In the genomic region with DNA sequence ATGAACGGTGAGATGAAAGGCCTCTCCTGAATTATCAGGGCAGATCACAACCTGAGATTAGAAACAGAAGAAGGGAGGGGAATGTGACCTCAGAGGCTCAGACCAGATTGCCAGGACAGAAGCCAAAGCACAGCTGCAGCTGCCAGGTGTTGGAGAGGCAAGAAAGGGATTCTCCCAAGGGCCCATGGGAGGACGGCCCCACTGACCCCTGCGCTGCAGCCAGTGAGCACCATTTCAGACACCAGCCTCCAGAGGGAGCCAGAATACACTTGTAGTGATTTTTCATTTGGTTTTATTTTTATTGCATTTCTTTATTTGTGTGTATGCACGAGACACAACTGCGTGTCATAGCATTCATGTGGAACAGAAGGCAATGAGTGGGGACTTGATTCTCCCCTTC, we compare ENCODE assay signal across 7 mouse cellular contexts. TPM values are rescaled to one million over a fixed set of nuclear protein-coding genes. Genes with fewer than 3 reads are reported as not detected.
DNase-seq lines count a peak whose midpoint lies in the region; ATAC-seq lines count a peak whose summit lies in the region.

No protein-coding gene starts in this region.

- no peak overlapping the region for H3K9ac ChIP-seq in midbrain, embryonic 14.5 days (replicated peaks; ENCODE audit: low read length)

- 25% methylated on average over 5 of the region's 5 CpGs for WGBS in midbrain, embryonic 14.5 days

- ATAC-seq in midbrain, embryonic 14.5 days (ENCODE audit: low FRiP score, low TSS enrichment): no peak

- H3K4me3 ChIP-seq in midbrain, embryonic 14.5 days (replicated peaks; ENCODE audit: low read depth, low read length): no peak overlapping the region

- 0 out of 2 replicates have a peak overlapping the region, but pooled peaks have one; percentile 9 for H3K27ac ChIP-seq in midbrain, embryonic 14.5 days (replicated peaks; ENCODE audit: low read depth, low read length)

- H3K36me3 ChIP-seq in midbrain, embryonic 14.5 days (ENCODE audit: control insufficient read depth, insufficient read depth, low read length): no peaks in the 10 kb centered on the region

- no peak overlapping the region for H3K4me2 ChIP-seq in midbrain, embryonic 14.5 days (ENCODE audit: low read length)

- DNase-seq in layer of hippocampus, adult 11-12 months (ENCODE audit: low spot score): peak; percentile 56
- no peak for DNase-seq in layer of hippocampus, adult 9-10 months (ENCODE audit: low spot score)
- DNase-seq in Muller cell, postnatal 12 days (ENCODE audit: inconsistent ontology term): peak; percentile 27
- DNase-seq in cerebellum, adult 9-10 months: peak; percentile 58
- DNase-seq in kidney, adult 9 months: peak; percentile 65
- DNase-seq in midbrain, embryonic 14.5 days: peak; percentile 80
- no peak for DNase-seq in spleen, postnatal 14 days (ENCODE audit: low spot score in 2 of 2)

- H3K27me3 ChIP-seq in midbrain, embryonic 14.5 days (ENCODE audit: control insufficient read depth, insufficient read depth, low read length): no peaks in the 10 kb centered on the region

- peaks cover 17% of the 10 kb centered on the region for H3K4me1 ChIP-seq in midbrain, embryonic 14.5 days (ENCODE audit: control insufficient read depth, insufficient read depth, low read length)

- H3K9me3 ChIP-seq in midbrain, embryonic 14.5 days (ENCODE audit: control insufficient read depth, low read length): no peaks in the 10 kb centered on the region

RNA-seq across cellular contexts. Expression of gene Ccdc61, which starts 13.7 kb away (rescaled TPM):
- polyA plus RNA-seq in midbrain, embryonic 14.5 days (2014; fragmentation: Nextera tagmentation; extraction: Ambion mirVana): 16.1 and 18.5 TPM in 2 replicates

RNA-seq across cellular contexts. Expression of gene Pglyrp1, which starts 25.4 kb away (rescaled TPM):
- polyA plus RNA-seq in midbrain, embryonic 14.5 days (2014; fragmentation: Nextera tagmentation; extraction: Ambion mirVana): 18.9 and 20.7 TPM in 2 replicates

RNA-seq across cellular contexts. Expression of gene Nova2, which starts 29.2 kb away (rescaled TPM):
- polyA plus RNA-seq in midbrain, embryonic 14.5 days (2014; fragmentation: Nextera tagmentation; extraction: Ambion mirVana): 18.6 and 20.7 TPM in 2 replicates

RNA-seq across cellular contexts. Expression of gene Mill2, which starts 56.8 kb away (rescaled TPM):
- 0.18 and 0.43 TPM in 2 replicates for polyA plus RNA-seq in midbrain, embryonic 14.5 days (2014; fragmentation: Nextera tagmentation; extraction: Ambion mirVana)

Comparison
In these comparisons a context has a peak if more than half of its experiments do, and no peak if none do; other contexts are left out.
1. DNase-seq: peak in layer of hippocampus, adult 11-12 months (single experiment), Muller cell, postnatal 12 days (single experiment), cerebellum, adult 9-10 months (single experiment), kidney, adult 9 months (single experiment) and midbrain, embryonic 14.5 days (single experiment); none in layer of hippocampus, adult 9-10 months (single experiment) and spleen, postnatal 14 days (0 of 2).